Mouse (Mus musculus) granulocyte monocyte progenitor cell, adult 5-6 weeks (primary cell): ENCODE measurements around the gene Klrb1f. TPM values are rescaled to one million over a fixed set of nuclear protein-coding genes. Genes with fewer than 3 reads are reported as not detected.

Source experiments
- total RNA-seq, 2 experiments: library from RNA; stranded (forward) in 1 of 2; stranded (reverse) in 1 of 2; fragments of 200-712, 200-1000 nt in 1 of 2; fragments of >200 nt in 1 of 2; fragmentation: Nextera tagmentation in 1 of 2; gene quantifications; 2 replicates each; pipeline ENCODE4 v1.2.3; 2014 to 2017

Klrb1f gene
- total RNA-seq, 2 experiments from 2014 or later: 27.7 to 39.6 TPM

Other genes starting within 250 kb of the Klrb1f start
- gene Gm44511, start 219.6 kb upstream of the Klrb1f start, total RNA-seq (2014; fragmentation: Nextera tagmentation): not detected in 2 replicates
- not detected in 2 replicates for gene Gm44511, start 219.6 kb upstream of the Klrb1f start, total RNA-seq (2017)
- gene Klrb1b, start 219.6 kb upstream of the Klrb1f start, total RNA-seq (2014; fragmentation: Nextera tagmentation): not detected in 2 replicates
- 0.09 TPM in 1 of 2 replicates, not detected in the other for gene Klrb1b, start 219.6 kb upstream of the Klrb1f start, total RNA-seq (2017)
- 4.2 and 4.6 TPM in 2 replicates for gene Clec2i, start 158.3 kb upstream of the Klrb1f start, total RNA-seq (2014; fragmentation: Nextera tagmentation)
- gene Clec2i, start 158.3 kb upstream of the Klrb1f start, total RNA-seq (2017): 9.5 and 14.1 TPM in 2 replicates
- 231 and 260 TPM in 2 replicates for gene BC035044, start 154.8 kb upstream of the Klrb1f start, total RNA-seq (2014; fragmentation: Nextera tagmentation)
- gene BC035044, start 154.8 kb upstream of the Klrb1f start, total RNA-seq (2017): 296 and 376 TPM in 2 replicates
- not detected in 2 replicates for gene Clec2g, start 111.5 kb upstream of the Klrb1f start, total RNA-seq (2014; fragmentation: Nextera tagmentation)
- not detected in 2 replicates for gene Clec2g, start 111.5 kb upstream of the Klrb1f start, total RNA-seq (2017)
- gene Clec2e, start 55.0 kb downstream of the Klrb1f start, total RNA-seq (2014; fragmentation: Nextera tagmentation): not detected in 2 replicates
- not detected in 2 replicates for gene Clec2e, start 55.0 kb downstream of the Klrb1f start, total RNA-seq (2017)
- gene Clec2d, start 134.7 kb downstream of the Klrb1f start, total RNA-seq (2014; fragmentation: Nextera tagmentation): 29.6 and 31.1 TPM in 2 replicates
- gene Clec2d, start 134.7 kb downstream of the Klrb1f start, total RNA-seq (2017): 83.5 and 99.8 TPM in 2 replicates
- 60.9 and 69.3 TPM in 2 replicates for gene Cd69, start 229.5 kb downstream of the Klrb1f start, total RNA-seq (2014; fragmentation: Nextera tagmentation)
- 163 and 224 TPM in 2 replicates for gene Cd69, start 229.5 kb downstream of the Klrb1f start, total RNA-seq (2017)